Mouse (Mus musculus) granulocyte monocyte progenitor cell, adult 5-6 weeks (primary cell): Measurements from ENCODE around the gene Ntm. TPM values are rescaled to one million over a fixed set of nuclear protein-coding genes. Genes with fewer than 3 reads are reported as not detected.

Source experiments
- ATAC-seq: replicated peaks from 2 replicates; pipeline ENCODE4 v1.8.0; 2016; ENCODE audit warnings: mild to moderate bottlenecking, moderate TSS enrichment, inconsistent platforms; ENCODE audit not compliant: poor library complexity, severe bottlenecking
- total RNA-seq, 2 experiments: library from RNA; stranded (forward) in 1 of 2; stranded (reverse) in 1 of 2; fragments of 200-712, 200-1000 nt in 1 of 2; fragments of >200 nt in 1 of 2; fragmentation: Nextera tagmentation in 1 of 2; gene quantifications; 2 replicates each; pipeline ENCODE4 v1.2.3; 2014 to 2017

The Ntm gene
- total RNA-seq (2014; fragmentation: Nextera tagmentation) (not detected in 2 replicates), total RNA-seq (2017) (not detected in 2 replicates)

GRCm38 (mm10) chr9:29962978-29963377, at the start of gene Ntm:
Gene Ntm (minus strand): TSS chr9:29963141.
- ATAC-seq: no peak

- ATAC-seq: no peak
Measured at GRCm38 (mm10) chr9:30005701-30006100, 42.8 kb upstream of the Ntm start.

- no peak for ATAC-seq
Measured at GRCm38 (mm10) chr9:30003612-30004011, 40.7 kb upstream of the Ntm start.

GRCm38 (mm10) chr9:29981177-29981915, 18.4 kb upstream of the Ntm start:
- no peak for ATAC-seq

GRCm38 (mm10) chr9:29961954-29962867, 730 bp downstream of the Ntm start:
- ATAC-seq: no peak

GRCm38 (mm10) chr9:29961512-29961911, 1.4 kb downstream of the Ntm start:
- ATAC-seq: no peak

- ATAC-seq: no peak
Measured at GRCm38 (mm10) chr9:29960741-29961140, 2.2 kb downstream of the Ntm start.

GRCm38 (mm10) chr9:29960236-29960635, 2.7 kb downstream of the Ntm start:
- ATAC-seq: no peak

- no peak for ATAC-seq
Measured at GRCm38 (mm10) chr9:29956936-29957335, 6.0 kb downstream of the Ntm start.

- no peak for ATAC-seq
Measured at GRCm38 (mm10) chr9:29954031-29954430, 8.9 kb downstream of the Ntm start.

GRCm38 (mm10) chr9:29949041-29949440, 13.9 kb downstream of the Ntm start:
- no peak for ATAC-seq

GRCm38 (mm10) chr9:29943209-29944070, 19.5 kb downstream of the Ntm start:
- no peak for ATAC-seq

- no peak for ATAC-seq
Measured at GRCm38 (mm10) chr9:29942183-29942952, 20.6 kb downstream of the Ntm start.

GRCm38 (mm10) chr9:29939517-29940034, 23.4 kb downstream of the Ntm start:
- ATAC-seq: no peak

GRCm38 (mm10) chr9:29928796-29929195, 34.1 kb downstream of the Ntm start:
- no peak for ATAC-seq

- no peak for ATAC-seq
Measured at GRCm38 (mm10) chr9:29925382-29925781, 37.6 kb downstream of the Ntm start.

GRCm38 (mm10) chr9:29898406-29899054, 64.4 kb downstream of the Ntm start:
- no peak for ATAC-seq

GRCm38 (mm10) chr9:29897448-29897847, 65.5 kb downstream of the Ntm start:
- ATAC-seq: no peak

- no peak for ATAC-seq
Measured at GRCm38 (mm10) chr9:29892792-29893191, 70.1 kb downstream of the Ntm start.
